Mouse (Mus musculus) c-Kit-negative CD71-positive TER-119-positive erythroid progenitor cells, embryonic 14.5 days (primary cell): Measurements from ENCODE around the gene Rhox4d.
"Not testable (repeated sequence)": the region's sequence is repeated elsewhere in the genome, so short reads cannot be mapped to it uniquely, and the experiment has no call there.

Experiments
- DNase-seq: peaks from one replicate; pipeline ENCODE4 v3.0.0-alpha.2; 2013; ENCODE audit warnings: low read depth, low spot score

Gene Rhox4d

GRCm38 (mm10) chrX:37514059-37514458, at the start of gene Rhox4d:
Gene Rhox4d (plus strand): TSS chrX:37514359.
- not testable (repeated sequence) for DNase-seq

- DNase-seq: not testable (repeated sequence)
These were observed 34.1 kb upstream of the Rhox4d start, which contains the start of gene Rhox4c for GRCm38 (mm10) chrX:37480037-37480436. Gene Rhox4c (plus strand): TSS chrX:37480337.

DNA sequence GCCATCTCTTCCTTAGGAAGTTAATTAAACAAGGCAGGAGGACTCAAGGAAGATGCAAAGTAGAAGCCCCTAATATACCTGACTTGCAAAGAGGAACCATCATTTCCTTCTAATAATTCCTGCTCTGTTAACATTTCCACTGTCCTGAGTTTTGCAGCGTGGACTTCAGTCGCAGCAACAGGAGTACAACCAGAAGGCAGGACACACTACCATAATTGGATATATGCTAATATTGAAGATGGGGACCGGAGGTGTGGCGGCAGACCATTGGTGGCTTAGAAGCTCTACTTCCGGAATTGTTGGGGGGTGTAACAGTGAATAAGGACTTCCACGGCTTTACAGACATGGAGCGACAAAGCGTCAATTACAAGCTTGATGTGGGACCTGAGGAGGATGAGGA, 16.0 kb downstream of the Rhox4d start, which contains the start of gene Rhox2e:
Gene Rhox2e (plus strand): TSS at position 301 of the 400 bp plus-strand sequence.
- not testable (repeated sequence) for DNase-seq

DNA sequence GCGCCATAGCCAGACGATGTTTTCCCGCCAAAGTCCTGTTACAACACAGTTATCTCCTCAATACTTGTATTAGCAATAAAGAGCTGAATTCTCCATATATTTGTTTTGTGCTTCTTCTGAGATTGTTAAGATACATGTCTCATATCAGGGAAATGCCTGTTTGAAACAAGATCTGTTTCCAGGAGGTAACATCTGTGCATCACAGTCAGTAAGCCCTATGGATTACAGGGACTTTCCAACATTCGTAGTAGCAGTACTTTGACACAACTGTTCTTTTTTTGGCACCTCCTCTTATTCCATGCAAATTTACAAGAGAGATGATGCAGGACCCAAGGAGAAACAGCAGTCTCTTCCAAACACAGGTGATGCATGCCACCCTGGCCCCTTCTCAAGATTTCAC, 27.6 kb downstream of the Rhox4d start, which contains the start of gene Rhox3e:
Gene Rhox3e (plus strand): TSS at position 301 of the 400 bp plus-strand sequence.
- DNase-seq: not testable (repeated sequence)

DNA sequence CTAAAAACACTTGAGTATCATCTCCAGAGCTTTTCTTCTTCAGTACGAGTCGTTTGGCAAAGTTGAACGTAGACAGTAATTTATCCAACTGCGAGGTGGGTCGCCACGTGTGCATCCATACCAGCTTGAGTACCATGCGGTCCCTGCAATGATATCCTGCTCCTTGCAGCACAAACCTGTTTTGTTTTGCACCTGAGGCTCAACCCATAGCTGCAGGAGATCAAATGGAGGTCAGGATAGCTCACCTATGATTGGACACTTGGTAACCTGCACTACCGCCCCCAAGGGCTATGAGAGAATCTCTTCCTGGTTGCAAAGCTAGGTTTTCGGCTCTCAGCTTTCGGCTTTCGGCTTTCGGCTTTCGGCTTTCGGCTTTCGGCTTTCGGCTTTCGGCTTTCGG, 43.0 kb downstream of the Rhox4d start, which contains the start of gene Rhox4e:
Gene Rhox4e (plus strand): TSS at position 301 of the 400 bp plus-strand sequence.
- not testable (repeated sequence) for DNase-seq
